Mouse (Mus musculus) G1E (cell line): ENCODE results near the gene Rundc1. TPM values are rescaled to one million over a fixed set of nuclear protein-coding genes. Genes with fewer than 3 reads are reported as not detected.
A peak's percentile ranks its signal among the peaks of the same experiment; 100 is the strongest.
"Not testable (repeated sequence)": the region's sequence is repeated elsewhere in the genome, so short reads cannot be mapped to it uniquely, and the experiment has no call there.

Experiments
- ATAC-seq: 2 replicates; pipeline ENCODE4 v1.8.0; 2016; ENCODE audit warnings: mild to moderate bottlenecking; ENCODE audit not compliant: insufficient number of reproducible peaks, poor library complexity, low FRiP score, severe bottlenecking; ENCODE audit errors: extremely low read depth
- DNase-seq: peaks from one replicate; pipeline ENCODE4 v3.0.0; 2012; ENCODE audit warnings: low spot score
- H3K27me3 ChIP-seq: 2 replicates; pipeline ENCODE4 v1.6.1; 2012; ENCODE audit warnings: mild to moderate bottlenecking, low read length, inconsistent platforms; ENCODE audit not compliant: insufficient read depth
- H3K36me3 ChIP-seq: replicated peaks from 2 replicates; pipeline ENCODE3; 2012; ENCODE audit warnings: mild to moderate bottlenecking, inconsistent platforms
- H3K4me1 ChIP-seq: 2 replicates; pipeline ENCODE4 v1.6.1; 2012; ENCODE audit warnings: low read depth, low read length, inconsistent platforms, mixed read lengths; ENCODE audit not compliant: insufficient read depth
- H3K4me3 ChIP-seq: 2 replicates; pipeline ENCODE4 v1.5.1; 2012; ENCODE audit warnings: low read depth, mild to moderate bottlenecking, inconsistent platforms, low read length, moderate library complexity, mixed read lengths
- H3K9me3 ChIP-seq: replicated peaks from 2 replicates; pipeline ENCODE4 v1.6.1; 2012; ENCODE audit warnings: inconsistent platforms
- CTCF ChIP-seq: IDR thresholded peaks from 2 replicates; pipeline ENCODE4 v1.5.1; 2012; ENCODE audit warnings: low read depth, low read length, inconsistent platforms, mixed read lengths
- GATA1 ChIP-seq: IDR thresholded peaks from 2 replicates; pipeline ENCODE4 v1.6.1; 2012; ENCODE audit warnings: borderline replicate concordance, low read length, inconsistent platforms, mixed read lengths
- GATA2 ChIP-seq: IDR thresholded peaks from 2 replicates; pipeline ENCODE4 v1.6.1; 2012; ENCODE audit warnings: low read depth, low read length, inconsistent platforms, borderline replicate concordance
- POLR2AphosphoS5 ChIP-seq: IDR thresholded peaks from 2 replicates; pipeline ENCODE4 v1.6.1; 2012; ENCODE audit warnings: low read depth, low read length, inconsistent platforms; ENCODE audit not compliant: insufficient replicate concordance
- TAL1 ChIP-seq: conservative IDR thresholded peaks from 2 replicates; pipeline ENCODE4 v1.6.1; 2012; ENCODE audit warnings: low read depth, low read length, inconsistent platforms, mixed read lengths
- polyA plus RNA-seq: library from polyadenylated mRNA; stranded (reverse); fragments of >175 nt; gene quantifications from 2 replicates; pipeline ENCODE4 v1.2.3, GENCODE M21; 2012
- total RNA-seq, 2 experiments: library from RNA; stranded (forward) in 1 of 2; stranded (reverse) in 1 of 2; fragments of 200-1000 nt in 1 of 2; fragments of >200 nt in 1 of 2; fragmentation: Nextera tagmentation in 1 of 2; gene quantifications; 2 replicates each; pipeline ENCODE4 v1.2.3; 2014 to 2017

The Rundc1 gene
- total and polyA plus RNA-seq, 3 experiments, result 5.0 to 7.6 (median 7.2) TPM

DNA sequence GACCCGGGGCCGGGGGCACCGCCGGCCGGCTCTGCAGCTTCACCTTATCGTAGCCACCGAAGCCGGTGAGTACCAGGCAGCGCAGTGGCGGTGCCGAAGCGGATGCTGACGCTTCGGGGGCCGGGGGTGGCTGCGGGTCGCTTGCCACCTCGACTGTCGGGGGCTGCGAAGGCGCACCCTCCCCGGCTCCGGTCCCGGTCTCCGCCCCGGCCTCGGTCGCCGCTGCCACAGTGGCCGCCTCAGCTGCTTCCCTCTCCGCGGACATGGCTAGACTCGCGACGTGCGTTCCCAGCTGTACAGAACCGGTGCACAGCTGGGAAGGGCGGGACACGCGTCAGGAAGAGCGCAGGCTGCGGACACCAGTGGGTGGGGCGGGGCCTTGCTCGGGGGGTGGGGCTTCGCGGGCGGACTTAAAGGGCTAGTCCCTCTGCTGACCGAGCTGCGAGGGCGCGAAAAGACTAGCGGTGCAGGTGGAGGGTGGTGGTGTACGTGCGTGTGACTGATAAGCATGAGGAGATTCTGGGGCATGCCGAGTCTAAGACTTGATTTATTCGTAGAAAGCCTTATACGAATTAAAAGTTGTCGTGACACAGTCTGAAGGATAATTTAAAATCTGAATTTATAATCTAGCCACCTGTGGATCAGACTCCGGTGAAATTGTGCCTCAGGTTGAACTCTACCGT lies 41.1 kb downstream of the Rundc1 start, which contains the start of gene Vat1:
Vat1 (minus strand) TSS at position 362 of the 683 bp plus-strand sequence.
- H3K9me3 ChIP-seq, result no peaks in the 10 kb centered on the region
- peaks cover 85% of the 10 kb centered on the region for H3K4me1 ChIP-seq
- peak; percentile 65 for DNase-seq
- H3K36me3 ChIP-seq, result peaks cover 39% of the 10 kb centered on the region
- peak within 1 kb of the TSS; percentile 89 for H3K4me3 ChIP-seq
- TF ChIP-seq POLR2AphosphoS5 (no peak), CTCF (no peak), GATA1 (no peak), TAL1 (no peak; the same call in 1 of the 2 replicates), GATA2 (no peak)
- ATAC-seq, result no peak
- peaks cover 2% of the 10 kb centered on the region; the same call in 1 of the 2 replicates for H3K27me3 ChIP-seq

DNA sequence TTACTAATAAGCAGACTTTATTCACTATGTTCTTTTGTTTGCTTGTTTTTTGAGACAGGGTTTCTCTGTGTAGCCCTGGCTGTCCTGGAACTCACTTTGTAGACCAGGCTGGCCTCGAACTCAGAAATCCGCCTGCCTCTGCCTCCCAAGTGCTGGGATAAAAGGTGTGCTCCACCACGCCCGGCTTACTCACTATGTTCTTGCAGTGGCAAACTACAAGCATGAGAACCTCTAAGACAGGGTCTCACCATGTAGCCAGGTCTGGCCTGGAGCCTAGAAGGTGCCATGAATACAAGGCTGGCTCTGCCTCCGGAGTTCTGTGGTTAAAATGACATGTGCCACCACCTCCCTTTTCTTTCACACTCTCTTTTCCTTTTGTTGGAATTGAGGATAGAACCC lies 41.7 kb downstream of the Rundc1 start:
- DNase-seq, H3K9me3 ChIP-seq, H3K27me3 ChIP-seq: not testable (repeated sequence)

DNA sequence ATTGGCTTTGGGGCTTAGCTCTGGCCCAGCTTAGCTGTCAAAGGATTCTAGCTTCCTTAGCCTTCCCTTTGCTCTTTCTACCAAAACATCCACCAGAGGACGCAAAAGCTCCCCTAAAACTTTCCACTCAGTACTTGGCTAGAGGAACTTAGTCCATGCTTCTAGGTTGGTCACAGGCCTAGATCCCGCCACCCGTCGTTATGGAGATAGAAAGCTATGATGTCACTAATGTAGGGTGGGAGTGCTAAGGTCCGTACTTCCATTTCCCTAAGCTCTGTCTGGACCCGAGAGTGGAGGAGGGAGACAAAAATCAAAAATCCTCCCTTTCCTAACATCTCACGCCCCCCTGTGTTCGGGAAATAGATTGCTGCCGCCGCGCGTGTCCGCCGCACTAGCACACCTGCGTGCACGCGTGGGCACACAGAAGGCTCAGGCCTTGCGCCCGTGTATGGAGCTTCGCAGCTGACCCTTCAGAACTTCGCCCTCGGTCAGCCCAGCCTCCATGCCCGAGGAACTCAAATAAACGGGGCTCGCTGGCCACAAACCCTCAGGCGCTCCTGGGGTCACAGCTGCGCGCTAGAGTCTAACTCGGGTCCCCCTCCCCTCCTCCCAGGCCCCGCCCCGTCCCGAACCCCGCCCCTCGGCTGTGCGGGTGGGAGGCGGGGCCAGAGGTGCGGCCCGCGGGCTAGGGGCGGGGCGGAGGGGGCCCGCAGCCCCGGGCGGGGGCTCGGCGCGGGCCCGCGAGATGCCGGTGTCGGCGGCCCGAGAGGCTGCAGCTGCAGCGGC lies 42.8 kb downstream of the Rundc1 start:
- Histone ChIP-seq H3K4me1 (peaks cover 82% of the 10 kb centered on the region), H3K27me3 (peaks cover 3% of the 10 kb centered on the region; the same call in 1 of the 2 replicates), H3K36me3 (peaks cover 38% of the 10 kb centered on the region), H3K4me3 (peak overlapping the region; percentile 84), H3K9me3 (no peaks in the 10 kb centered on the region)
- ATAC-seq (peak; percentile 12), DNase-seq (peak; percentile 79)
- TF ChIP-seq POLR2AphosphoS5, result no peak
- TF ChIP-seq TAL1, result no peak
- peak; percentile 15; the same call in 1 of the 2 replicates for TF ChIP-seq CTCF
- TF ChIP-seq GATA2, result no peak

More for the DNA sequence above, 41.7 kb downstream of the Rundc1 start:
- peaks cover 39% of the 10 kb centered on the region for H3K36me3 ChIP-seq
- peaks cover 84% of the 10 kb centered on the region for H3K4me1 ChIP-seq
- ATAC-seq, result not testable (repeated sequence)
- H3K4me3 ChIP-seq, result peak overlapping the region; percentile 89

DNA sequence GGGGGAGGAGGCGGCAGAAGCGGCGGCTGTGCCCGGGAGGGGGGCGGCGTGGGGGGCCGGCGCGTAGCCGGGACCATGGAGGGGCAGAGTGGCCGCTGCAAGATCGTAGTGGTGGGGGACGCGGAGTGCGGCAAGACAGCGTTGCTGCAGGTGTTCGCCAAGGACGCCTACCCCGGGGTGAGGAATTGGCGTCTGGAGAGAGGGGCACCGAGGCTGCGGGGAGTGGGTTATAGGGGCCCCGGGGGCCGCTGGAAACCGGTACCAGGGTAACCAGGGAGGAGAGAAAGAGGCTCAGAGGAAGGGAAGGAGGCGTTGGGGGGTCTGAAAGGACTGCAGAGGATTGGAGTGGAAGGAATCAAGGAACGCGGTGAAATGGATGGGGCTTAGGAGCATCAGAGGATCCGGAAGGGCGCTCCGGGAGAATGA lies 43.4 kb downstream of the Rundc1 start:
- Histone ChIP-seq H3K27me3 (peaks cover 3% of the 10 kb centered on the region; the same call in 1 of the 2 replicates), H3K4me3 (peak overlapping the region; percentile 84), H3K4me1 (peaks cover 80% of the 10 kb centered on the region), H3K9me3 (no peaks in the 10 kb centered on the region), H3K36me3 (peaks cover 35% of the 10 kb centered on the region)
- no peak for ATAC-seq
- peak; percentile 51 for DNase-seq
- no peak for TF ChIP-seq POLR2AphosphoS5
- no peak for TF ChIP-seq GATA1
- TF ChIP-seq CTCF, result no peak
- no peak for TF ChIP-seq GATA2
- no peak for TF ChIP-seq TAL1

DNA sequence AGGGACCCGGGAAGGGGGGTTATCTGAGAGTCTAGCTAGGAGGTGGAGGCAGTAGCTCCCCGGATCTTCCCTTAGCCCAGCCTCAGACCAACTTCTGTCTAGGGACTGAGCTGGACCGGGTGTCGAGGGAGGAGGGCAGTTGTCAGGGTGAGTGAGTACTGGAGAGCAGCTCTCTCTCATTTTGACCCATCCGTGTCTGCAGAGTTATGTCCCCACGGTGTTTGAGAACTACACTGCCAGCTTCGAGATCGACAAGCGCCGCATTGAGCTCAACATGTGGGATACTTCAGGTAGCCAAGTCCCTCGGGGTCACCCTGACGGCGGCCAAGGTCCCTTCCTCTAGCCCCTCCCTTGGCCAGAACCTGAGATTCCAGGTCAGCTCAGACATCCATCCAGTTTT lies 43.8 kb downstream of the Rundc1 start:
- ATAC-seq (no peak), DNase-seq (no peak)
- Histone ChIP-seq H3K4me1 (peaks cover 76% of the 10 kb centered on the region), H3K9me3 (no peaks in the 10 kb centered on the region), H3K27me3 (peaks cover 3% of the 10 kb centered on the region; the same call in 1 of the 2 replicates), H3K4me3 (peak overlapping the region; percentile 84), H3K36me3 (peaks cover 34% of the 10 kb centered on the region)
- TF ChIP-seq CTCF (no peak), GATA1 (no peak), TAL1 (no peak)

DNA sequence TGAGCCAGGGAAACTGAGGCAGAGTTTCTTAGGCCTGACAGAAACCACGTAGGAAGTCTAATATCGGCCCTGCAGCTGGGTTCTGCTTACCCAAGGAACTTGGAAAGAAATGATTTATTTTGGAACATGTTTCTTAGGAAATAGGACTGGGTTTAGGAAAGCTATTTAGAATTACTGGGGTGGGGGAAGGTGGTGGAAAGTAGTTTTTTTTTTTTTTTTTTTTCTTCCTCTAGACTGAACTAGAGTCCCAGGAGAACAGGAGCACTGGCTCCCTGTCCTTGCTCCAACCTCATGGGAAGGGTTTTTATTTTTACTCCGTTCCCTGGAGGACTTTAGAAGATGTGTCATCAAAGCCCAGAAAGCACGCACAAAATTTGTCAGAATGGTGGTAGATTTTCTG lies 44.3 kb downstream of the Rundc1 start:
- H3K36me3 ChIP-seq, result peaks cover 31% of the 10 kb centered on the region
- DNase-seq (no peak), ATAC-seq (no peak)
- peaks cover 3% of the 10 kb centered on the region; the same call in 1 of the 2 replicates for H3K27me3 ChIP-seq
- TF ChIP-seq GATA2, result no peak
- no peak for TF ChIP-seq POLR2AphosphoS5
- no peak for TF ChIP-seq CTCF
- no peak for TF ChIP-seq TAL1
- TF ChIP-seq GATA1, result no peak
- peak overlapping the region; percentile 84; the same call in 1 of the 2 replicates for H3K4me3 ChIP-seq
- H3K9me3 ChIP-seq, result no peaks in the 10 kb centered on the region
- H3K4me1 ChIP-seq, result peaks cover 74% of the 10 kb centered on the region
